Mouse (Mus musculus) kidney, adult 2 months (tissue): ENCODE results near the gene Nr1i3.

Source experiments
- CTCF ChIP-seq: fragments of 200-500 bp; conservative IDR thresholded peaks from 2 replicates; pipeline ENCODE4 v1.5.1; 2011; ENCODE audit warnings: low read depth, mild to moderate bottlenecking, control low read depth, low read length, moderate library complexity, mixed read lengths; ENCODE audit not compliant: insufficient read depth, insufficient read length
- POLR2A ChIP-seq: fragments of 200-500 bp; IDR thresholded peaks from one replicate; pipeline ENCODE4 v1.6.1; 2011; ENCODE audit warnings: low read depth, low read length, control low read depth

DNA sequence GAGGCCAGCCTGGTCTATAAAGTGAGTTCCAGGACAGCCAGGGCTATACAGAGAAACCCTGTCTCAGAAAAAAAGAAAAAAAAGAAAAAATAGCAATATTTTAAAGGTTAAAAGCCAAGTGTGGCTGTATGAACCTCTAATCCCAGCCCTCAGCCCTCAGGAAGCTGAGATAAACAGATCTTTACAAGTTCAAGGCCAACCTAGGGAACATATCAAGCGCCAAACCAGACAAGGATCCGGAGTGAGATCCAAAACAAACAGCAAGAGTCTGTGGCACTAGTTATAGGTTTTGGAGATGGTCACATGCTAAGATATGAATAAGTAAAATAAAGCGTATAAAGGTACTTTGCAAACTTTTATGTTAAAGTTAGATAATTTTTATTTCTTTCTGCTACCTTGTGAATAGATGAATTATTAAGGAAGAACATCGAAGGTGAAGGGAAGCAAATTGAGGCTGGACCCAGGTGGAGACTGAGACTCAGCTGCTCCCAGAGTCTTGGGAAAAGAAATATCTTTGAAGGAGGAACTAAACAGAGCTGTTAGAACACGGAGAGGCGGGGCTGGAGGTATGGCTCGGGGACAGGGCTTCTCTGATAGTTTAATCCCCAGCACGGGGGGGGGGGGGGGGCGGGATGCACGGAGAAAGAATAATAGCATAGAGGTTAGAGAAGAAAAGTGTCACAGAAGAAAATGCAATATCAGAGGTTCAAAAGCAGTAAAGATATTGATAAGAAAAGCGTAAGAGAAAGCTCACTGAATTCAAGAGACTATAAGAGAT, 10.1 kb upstream of the Nr1i3 start:
- TF ChIP-seq POLR2A = no peak
- TF ChIP-seq CTCF = no peak
